Mouse (Mus musculus) midbrain, embryonic 12.5 days (tissue): ENCODE results near the gene Ctsa. TPM values are rescaled to one million over a fixed set of nuclear protein-coding genes. Genes with fewer than 3 reads are reported as not detected.

Experiments used
- ATAC-seq: fragments of 200-750 bp; cut with Nextera tagmentation; 2 replicates; pipeline ENCODE4 v1.8.0; 2017; ENCODE audit warnings: low read depth, moderate TSS enrichment, moderate library complexity; ENCODE audit not compliant: low FRiP score
- H3K27ac ChIP-seq: fragments of 300-500 bp; sonication (generic); replicated peaks from 2 replicates; pipeline ENCODE4 v1.5.1; 2016; ENCODE audit warnings: mild to moderate bottlenecking
- H3K27me3 ChIP-seq: fragments of 300-500 bp; sonication (generic); 2 replicates; pipeline ENCODE4 v1.6.1; 2016; ENCODE audit warnings: mild to moderate bottlenecking
- H3K36me3 ChIP-seq: fragments of 300-500 bp; sonication (generic); 2 replicates; pipeline ENCODE4 v1.6.1; 2016
- H3K4me1 ChIP-seq: fragments of 300-500 bp; sonication (generic); 2 replicates; pipeline ENCODE4 v1.6.1; 2016
- H3K4me2 ChIP-seq: fragments of 300-500 bp; sonication (generic); replicated peaks from 2 replicates; pipeline ENCODE4 v1.6.1; 2016; ENCODE audit warnings: mild to moderate bottlenecking, moderate library complexity
- H3K4me3 ChIP-seq: fragments of 300-500 bp; sonication (generic); 2 replicates; pipeline ENCODE4 v1.5.1; 2016; ENCODE audit warnings: mild to moderate bottlenecking
- H3K9ac ChIP-seq: fragments of 300-500 bp; sonication (generic); replicated peaks from 2 replicates; pipeline ENCODE4 v1.6.1; 2016; ENCODE audit warnings: mild to moderate bottlenecking, moderate library complexity
- H3K9me3 ChIP-seq: fragments of 300-500 bp; sonication (generic); 2 replicates; pipeline ENCODE4 v1.6.1; 2016; ENCODE audit warnings: mild to moderate bottlenecking
- WGBS: fragments of 180-500 bp; shearing (Covaris S2); methylation state at CpG from one replicate; pipeline ENCODE4 v1.1.7; 2016; 5-methylcytosine and 5-hydroxymethylcytosine counted together
- polyA plus RNA-seq: library from polyadenylated mRNA; unstranded; fragments of >200 nt; fragmentation: Nextera tagmentation; extraction: Ambion mirVana; gene quantifications from 2 replicates; pipeline ENCODE4 v1.2.1, GENCODE M21; 2016

Gene Ctsa
- polyA plus RNA-seq, 1 experiment from 2014 or later = 101 TPM

DNA sequence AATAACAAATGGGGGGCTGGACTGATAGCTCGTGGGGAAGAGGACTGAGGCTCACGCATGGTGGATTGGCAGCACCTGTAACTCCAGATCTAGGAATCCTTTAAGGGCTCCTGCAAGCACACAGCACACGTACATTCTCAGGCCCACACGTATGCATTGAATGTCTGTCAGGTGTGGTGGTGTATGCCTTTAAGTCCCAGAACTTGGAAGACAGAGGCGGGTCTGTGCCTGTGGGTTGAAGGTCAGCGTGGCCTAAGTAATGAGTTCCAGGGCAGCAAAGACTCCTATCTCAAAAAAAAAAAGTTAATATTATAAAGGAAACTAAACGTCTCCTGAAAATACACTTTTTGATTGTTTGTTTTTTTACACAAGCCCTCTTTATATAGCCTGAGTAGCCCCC lies 26.1 kb upstream of the Ctsa start:
- WGBS = 91% methylated on average over 7 of the region's 7 CpGs
- H3K9ac ChIP-seq = no peak overlapping the region
- ATAC-seq = no peak
- no peaks in the 10 kb centered on the region for H3K9me3 ChIP-seq
- H3K27me3 ChIP-seq = no peaks in the 10 kb centered on the region
- 0 out of 2 replicates have a peak overlapping the region, but pooled peaks have one; percentile 4 for H3K4me3 ChIP-seq
- peak overlapping the region; percentile 88; the same call in 1 of the 2 replicates for H3K4me2 ChIP-seq
- peaks cover 17% of the 10 kb centered on the region; the same call in 1 of the 2 replicates for H3K36me3 ChIP-seq
- peaks cover 19% of the 10 kb centered on the region for H3K4me1 ChIP-seq
- H3K27ac ChIP-seq = no peak overlapping the region

GRCm38 (mm10) chr2:164813557-164813956 lies 19.1 kb upstream of the Ctsa start:
- no peak overlapping the region for H3K4me2 ChIP-seq
- no peak overlapping the region for H3K4me3 ChIP-seq
- no peak overlapping the region for H3K9ac ChIP-seq
- no peak overlapping the region for H3K27ac ChIP-seq
- WGBS = 57% methylated on average over 2 of the region's 2 CpGs
- peaks cover 10% of the 10 kb centered on the region; the same call in 1 of the 2 replicates for H3K36me3 ChIP-seq
- H3K4me1 ChIP-seq = no peaks in the 10 kb centered on the region
- no peak for ATAC-seq
- H3K9me3 ChIP-seq = no peaks in the 10 kb centered on the region
- H3K27me3 ChIP-seq = no peaks in the 10 kb centered on the region

DNA sequence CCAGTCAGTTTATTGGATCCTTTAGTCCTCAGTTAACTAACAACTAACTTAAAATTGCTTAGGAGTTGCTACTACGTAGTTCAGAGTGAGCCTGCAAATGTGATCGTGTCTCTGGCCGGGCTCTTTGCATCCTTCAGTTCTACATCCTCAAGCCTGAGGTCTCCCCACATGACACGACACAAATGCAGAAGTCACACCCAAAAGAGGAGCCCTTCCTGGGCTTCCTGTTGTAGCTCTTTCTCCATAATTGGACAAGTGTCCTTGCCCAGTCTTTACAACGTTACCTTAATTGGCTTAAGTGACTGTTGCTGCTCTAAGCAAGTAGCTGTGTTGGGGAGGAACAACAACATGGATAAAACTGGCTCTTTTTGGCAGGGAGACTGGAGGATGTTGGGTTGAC lies 17.3 kb upstream of the Ctsa start:
- Histone ChIP-seq H3K9ac (no peak overlapping the region), H3K9me3 (no peaks in the 10 kb centered on the region), H3K4me1 (no peaks in the 10 kb centered on the region), H3K4me2 (no peak overlapping the region), H3K27ac (no peak overlapping the region), H3K27me3 (no peaks in the 10 kb centered on the region), H3K36me3 (peaks cover 7% of the 10 kb centered on the region), H3K4me3 (no peak overlapping the region)
- no peak for ATAC-seq
- WGBS = 87% methylated on average over 5 of the region's 5 CpGs

GRCm38 (mm10) chr2:164815821-164816220 lies 16.9 kb upstream of the Ctsa start:
- no peak overlapping the region for H3K27ac ChIP-seq
- H3K4me2 ChIP-seq = no peak overlapping the region
- no peak for ATAC-seq
- no peak overlapping the region for H3K4me3 ChIP-seq
- H3K9ac ChIP-seq = no peak overlapping the region
- no peaks in the 10 kb centered on the region for H3K27me3 ChIP-seq
- WGBS = 92% methylated on average over 8 of the region's 8 CpGs
- H3K9me3 ChIP-seq = no peaks in the 10 kb centered on the region
- no peaks in the 10 kb centered on the region for H3K4me1 ChIP-seq
- H3K36me3 ChIP-seq = peaks cover 12% of the 10 kb centered on the region

DNA sequence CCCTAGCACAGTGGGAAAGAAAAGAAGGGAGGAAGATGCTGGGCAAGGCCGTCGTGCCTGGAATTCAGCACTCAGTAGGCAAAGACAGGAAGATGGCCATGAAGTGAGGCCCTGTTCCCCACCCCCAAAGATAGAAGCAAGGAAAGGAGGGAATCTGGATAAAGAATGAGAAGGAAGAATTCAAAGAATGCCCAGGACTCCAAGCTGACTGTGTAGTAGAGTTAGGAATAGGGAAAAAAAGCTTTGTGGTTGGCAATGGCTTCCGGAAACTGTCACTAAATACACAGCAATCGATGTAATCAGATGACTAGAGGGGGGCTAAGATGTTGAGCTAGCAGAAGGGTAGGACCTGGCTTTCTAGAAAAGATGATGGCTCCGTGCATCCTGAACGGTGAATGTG lies 15.5 kb upstream of the Ctsa start:
- Histone ChIP-seq H3K27ac (no peak overlapping the region), H3K4me1 (peaks cover 3% of the 10 kb centered on the region), H3K9ac (no peak overlapping the region), H3K27me3 (no peaks in the 10 kb centered on the region), H3K9me3 (no peaks in the 10 kb centered on the region), H3K4me3 (no peak overlapping the region), H3K36me3 (peaks cover 19% of the 10 kb centered on the region), H3K4me2 (no peak overlapping the region)
- ATAC-seq = no peak
- 88% methylated on average over 6 of the region's 6 CpGs for WGBS

DNA sequence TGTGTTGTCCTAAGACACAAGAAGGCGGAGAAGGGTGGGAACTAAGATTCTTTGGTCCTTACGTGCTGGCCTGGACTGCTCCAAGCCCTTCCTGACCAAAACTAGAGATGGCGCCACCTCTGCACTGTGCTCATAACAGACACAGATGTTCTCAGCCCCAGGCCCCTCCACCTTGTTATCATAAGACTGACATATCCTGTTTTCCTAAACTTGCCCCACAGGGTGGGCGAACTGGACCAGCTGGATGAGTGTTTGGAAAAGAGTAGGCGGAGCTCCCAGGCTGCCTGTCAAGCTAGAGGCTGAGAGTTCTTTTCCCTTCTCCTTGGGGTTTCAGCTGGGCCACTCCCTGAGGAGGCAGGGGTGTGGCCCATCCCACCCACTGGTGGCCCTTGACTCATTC lies 15.0 kb upstream of the Ctsa start:
- no peak for ATAC-seq
- H3K4me1 ChIP-seq = peaks cover 7% of the 10 kb centered on the region
- H3K4me2 ChIP-seq = no peak overlapping the region
- H3K27ac ChIP-seq = no peak overlapping the region
- no peak overlapping the region for H3K9ac ChIP-seq
- 78% methylated on average over 5 of the region's 5 CpGs for WGBS
- no peaks in the 10 kb centered on the region for H3K9me3 ChIP-seq
- H3K27me3 ChIP-seq = no peaks in the 10 kb centered on the region
- H3K4me3 ChIP-seq = no peak overlapping the region
- H3K36me3 ChIP-seq = peaks cover 19% of the 10 kb centered on the region

DNA sequence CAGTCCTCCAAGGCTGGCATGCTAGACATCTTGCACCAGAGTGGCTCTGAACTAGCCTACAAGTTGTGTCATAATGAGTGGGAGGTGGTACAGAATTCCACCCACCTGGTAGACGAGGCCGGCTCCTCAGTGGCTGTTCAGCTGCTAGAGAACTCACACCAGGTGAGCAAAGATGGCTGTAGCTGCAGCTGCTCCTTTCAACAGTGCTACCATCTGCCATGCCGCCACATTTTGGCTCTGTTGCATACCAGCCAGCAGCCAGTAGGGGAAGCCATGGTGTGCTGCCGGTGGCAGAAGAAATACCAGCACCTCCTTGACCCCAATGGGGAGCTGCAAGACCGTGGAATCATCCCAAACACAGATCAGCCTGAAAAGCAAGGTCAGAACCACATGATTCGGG lies 11.6 kb upstream of the Ctsa start:
- no peak for ATAC-seq

DNA sequence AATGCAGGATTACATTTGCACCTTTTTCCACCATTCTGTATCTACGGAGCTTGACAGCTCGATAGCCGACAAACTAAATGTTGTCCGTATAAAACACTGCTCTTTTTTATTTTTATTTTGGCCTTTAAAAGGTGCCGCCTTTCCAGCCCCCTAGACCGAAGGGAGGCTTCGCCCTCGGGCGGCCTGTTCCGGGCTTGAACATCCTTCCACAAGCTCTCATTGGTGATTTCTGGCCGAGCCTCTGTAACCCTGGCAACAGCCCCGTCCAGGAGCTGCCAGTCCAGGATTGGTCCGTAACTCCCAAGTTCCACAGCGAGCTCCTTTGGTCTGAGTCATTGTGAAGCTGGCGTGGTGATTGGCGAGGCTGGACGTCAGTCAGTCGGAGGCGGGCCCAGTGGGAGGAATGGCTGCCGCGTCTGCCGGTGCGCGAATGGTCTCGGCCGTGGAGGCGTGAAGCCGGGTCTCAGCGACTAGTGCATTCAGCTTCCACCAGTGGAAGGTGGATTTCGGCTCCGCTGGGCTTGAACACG lies 10.0 kb upstream of the Ctsa start, which contains the start of gene Zswim1:
Gene Zswim1, plus strand, starts transcription at position 51 of the 530 bp plus-strand sequence.
- no peaks in the 10 kb centered on the region for H3K27me3 ChIP-seq
- peaks cover 49% of the 10 kb centered on the region for H3K36me3 ChIP-seq
- H3K4me3 ChIP-seq = peak within 1 kb of the TSS; percentile 61
- under 1% methylated on average over 32 of the region's 32 CpGs for WGBS
- H3K9ac ChIP-seq = peak within 1 kb of the TSS; percentile 68
- ATAC-seq = peak; percentile 100
- H3K27ac ChIP-seq = peak within 1 kb of the TSS; percentile 82
- peak within 1 kb of the TSS; percentile 54 for H3K4me2 ChIP-seq
- H3K4me1 ChIP-seq = peaks cover 15% of the 10 kb centered on the region
- no peaks in the 10 kb centered on the region for H3K9me3 ChIP-seq

More for the DNA sequence above, 11.6 kb upstream of the Ctsa start:
- no peaks in the 10 kb centered on the region for H3K9me3 ChIP-seq
- peaks cover 33% of the 10 kb centered on the region for H3K36me3 ChIP-seq
- 84% methylated on average over 6 of the region's 6 CpGs for WGBS
- H3K4me1 ChIP-seq = peaks cover 15% of the 10 kb centered on the region
- no peak overlapping the region for H3K9ac ChIP-seq
- no peak overlapping the region for H3K4me2 ChIP-seq
- H3K27me3 ChIP-seq = no peaks in the 10 kb centered on the region
- no peak overlapping the region for H3K4me3 ChIP-seq
- no peak overlapping the region for H3K27ac ChIP-seq

- WGBS = 3% methylated on average over 10 of the region's 10 CpGs
- Histone ChIP-seq H3K4me2 (peak overlapping the region; percentile 54), H3K4me3 (peak overlapping the region; percentile 61), H3K27ac (peak overlapping the region; percentile 82), H3K9ac (peak overlapping the region; percentile 68), H3K27me3 (no peaks in the 10 kb centered on the region), H3K9me3 (no peaks in the 10 kb centered on the region), H3K4me1 (peaks cover 15% of the 10 kb centered on the region), H3K36me3 (peaks cover 54% of the 10 kb centered on the region)
- ATAC-seq = peak; percentile 72
Measured at GRCm38 (mm10) chr2:164823181-164823585, 9.5 kb upstream of the Ctsa start.

- Histone ChIP-seq H3K27ac (no peak overlapping the region), H3K36me3 (peaks cover 56% of the 10 kb centered on the region), H3K4me3 (no peak overlapping the region), H3K9me3 (no peaks in the 10 kb centered on the region), H3K4me1 (peaks cover 15% of the 10 kb centered on the region), H3K27me3 (no peaks in the 10 kb centered on the region), H3K4me2 (peak overlapping the region; percentile 54), H3K9ac (no peak overlapping the region)
- no peak for ATAC-seq
- 94% methylated on average over 4 of the region's 4 CpGs for WGBS
Measured at GRCm38 (mm10) chr2:164823969-164824368, 8.7 kb upstream of the Ctsa start.

DNA sequence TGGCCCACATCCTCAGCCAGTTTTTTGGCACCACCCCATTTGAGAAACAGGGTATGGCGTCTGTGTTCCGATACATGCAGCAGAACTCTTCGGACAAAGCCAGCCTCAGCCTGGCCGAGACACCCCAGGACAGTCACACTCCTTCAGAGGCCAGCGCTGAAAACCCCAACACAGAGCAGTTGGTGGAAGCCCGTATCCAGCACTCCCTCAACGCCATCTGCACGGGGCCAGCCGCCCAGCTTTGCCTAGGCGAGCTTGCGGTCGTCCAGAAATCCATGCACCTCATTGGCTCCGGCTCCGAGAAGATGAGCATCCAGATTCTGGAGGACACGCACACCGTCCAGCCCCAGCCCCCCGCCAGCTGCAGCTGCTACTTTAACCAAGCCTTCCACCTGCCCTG lies 7.2 kb upstream of the Ctsa start:
- H3K36me3 ChIP-seq = peaks cover 47% of the 10 kb centered on the region
- H3K9ac ChIP-seq = no peak overlapping the region
- no peak for ATAC-seq
- WGBS = 94% methylated on average over 17 of the region's 17 CpGs
- no peak overlapping the region for H3K4me3 ChIP-seq
- H3K4me1 ChIP-seq = peaks cover 15% of the 10 kb centered on the region
- no peak overlapping the region for H3K4me2 ChIP-seq
- no peak overlapping the region for H3K27ac ChIP-seq
- no peaks in the 10 kb centered on the region for H3K9me3 ChIP-seq
- H3K27me3 ChIP-seq = no peaks in the 10 kb centered on the region

DNA sequence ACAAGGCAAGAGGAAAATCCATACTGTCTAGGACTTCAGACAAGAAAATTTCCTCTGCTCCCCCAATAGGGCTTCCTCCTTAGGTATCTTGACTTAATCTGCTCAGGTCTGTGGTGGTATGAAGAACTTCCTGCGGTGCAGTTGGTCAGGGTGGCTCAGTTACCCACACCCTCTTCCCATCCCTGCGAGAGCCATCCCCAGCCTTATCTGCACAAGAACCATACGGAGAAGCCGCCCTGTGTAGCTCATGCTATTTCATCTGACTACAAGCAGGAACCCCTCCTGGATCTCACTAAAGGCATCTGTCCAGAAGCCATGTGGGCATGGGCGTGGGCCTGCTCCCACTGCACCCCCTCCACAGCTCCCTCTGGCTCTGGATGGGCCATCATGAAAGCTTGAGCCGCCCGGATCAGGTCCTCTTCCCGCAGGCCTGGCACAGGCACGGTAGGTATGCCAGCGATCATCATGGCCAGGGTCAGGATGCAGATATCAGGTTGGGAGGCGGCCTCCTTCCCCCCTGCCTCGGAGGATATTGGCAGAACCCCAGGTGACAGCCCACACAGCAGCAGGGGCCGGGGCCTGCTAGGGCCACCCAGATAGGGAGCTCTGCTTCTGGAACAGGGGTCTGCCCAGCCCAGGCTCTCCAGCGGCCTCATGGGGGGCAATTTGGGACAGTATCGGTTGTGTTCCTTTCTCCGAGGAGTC lies 5.4 kb upstream of the Ctsa start:
- no peak for ATAC-seq
- Histone ChIP-seq H3K4me1 (peaks cover 11% of the 10 kb centered on the region), H3K27ac (no peak overlapping the region), H3K4me2 (no peak overlapping the region), H3K36me3 (peaks cover 37% of the 10 kb centered on the region), H3K4me3 (no peak overlapping the region), H3K27me3 (no peaks in the 10 kb centered on the region), H3K9ac (no peak overlapping the region), H3K9me3 (no peaks in the 10 kb centered on the region)
- WGBS = 91% methylated on average over 16 of the region's 16 CpGs
